Mouse (Mus musculus) mesoderm, embryonic 11.5 days (tissue): ENCODE data around the gene 1700015F17Rik.

Experiments
- DNase-seq: peaks from one replicate; pipeline ENCODE4 v3.0.0-alpha.2; 2012; ENCODE audit warnings: low read depth, low spot score

Gene 1700015F17Rik

GRCm38 (mm10) chr5:5479043-5479442 is at the start of gene 1700015F17Rik:
TSS of gene 1700015F17Rik (minus strand) at chr5:5479143.
- no peak for DNase-seq

GRCm38 (mm10) chr5:5515411-5515810 is 36.5 kb upstream of the 1700015F17Rik start:
- no peak for DNase-seq

DNA sequence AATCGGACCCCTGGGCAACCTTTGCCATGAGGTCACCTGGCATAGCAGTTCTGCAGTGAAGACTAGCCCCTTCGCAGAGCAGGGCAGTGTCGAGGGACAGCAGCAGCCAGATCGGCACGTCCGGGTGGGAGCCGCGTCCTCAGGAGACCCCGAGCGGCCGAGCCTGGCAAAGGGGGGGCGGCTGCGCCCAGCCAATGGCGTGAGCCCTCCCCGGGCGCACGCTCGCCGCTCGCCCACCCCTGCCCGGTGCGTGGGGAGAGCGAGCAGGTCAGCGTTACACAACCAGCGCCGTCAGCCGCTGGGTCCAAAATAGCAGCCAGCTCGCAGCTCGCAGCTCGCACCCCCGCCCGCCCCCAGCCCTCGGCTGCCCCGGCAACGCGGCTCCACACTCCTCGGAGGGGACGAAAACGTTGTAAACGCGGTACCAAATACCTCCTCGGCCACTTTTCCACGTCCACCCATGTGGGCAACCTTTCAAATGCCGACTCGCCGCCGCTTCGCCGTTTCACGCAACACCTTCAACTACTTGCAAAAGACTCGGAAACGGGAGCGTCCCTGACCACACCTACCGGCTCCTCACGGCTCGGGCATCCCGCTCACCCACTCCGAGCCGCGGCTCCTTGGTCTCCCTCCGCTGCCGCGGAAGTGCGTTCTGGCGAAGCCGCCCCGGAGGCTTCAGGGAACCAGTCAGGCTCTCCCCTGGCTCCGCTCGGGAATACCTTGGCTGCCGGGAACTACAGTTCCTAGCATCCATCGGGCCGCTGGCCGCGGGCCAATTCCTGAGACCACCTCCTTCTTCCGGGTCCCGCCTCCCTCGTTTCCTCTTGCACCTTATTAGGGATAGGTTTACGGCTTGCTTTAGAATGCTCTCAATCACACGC is 35.5 kb upstream of the 1700015F17Rik start, which contains the start of gene Cldn12:
Cldn12 (minus strand) TSS at position 763 of the 881 bp plus-strand sequence.
- peak; percentile 96 for DNase-seq

DNA sequence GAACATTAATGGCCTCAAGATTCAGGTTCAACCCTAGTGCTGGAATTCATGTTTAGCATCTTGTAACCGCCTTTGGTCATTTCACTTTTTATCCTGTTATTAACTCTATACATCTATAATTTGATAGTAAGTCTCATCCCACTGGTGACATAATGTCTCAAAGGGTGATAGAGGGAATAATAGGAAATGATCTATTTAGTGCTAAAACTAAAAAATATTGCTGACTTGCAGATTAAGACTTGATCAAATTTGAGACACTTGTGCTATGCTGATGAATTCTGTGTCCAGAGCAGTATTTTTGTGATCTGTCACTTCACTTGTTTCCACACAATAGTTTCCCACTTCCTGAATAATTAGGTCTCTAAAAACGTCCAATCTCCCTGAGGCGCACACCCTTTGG is 32.5 kb upstream of the 1700015F17Rik start:
- DNase-seq, result no peak

- no peak for DNase-seq
These were observed 32.0 kb upstream of the 1700015F17Rik start for GRCm38 (mm10) chr5:5510989-5511388.

DNA sequence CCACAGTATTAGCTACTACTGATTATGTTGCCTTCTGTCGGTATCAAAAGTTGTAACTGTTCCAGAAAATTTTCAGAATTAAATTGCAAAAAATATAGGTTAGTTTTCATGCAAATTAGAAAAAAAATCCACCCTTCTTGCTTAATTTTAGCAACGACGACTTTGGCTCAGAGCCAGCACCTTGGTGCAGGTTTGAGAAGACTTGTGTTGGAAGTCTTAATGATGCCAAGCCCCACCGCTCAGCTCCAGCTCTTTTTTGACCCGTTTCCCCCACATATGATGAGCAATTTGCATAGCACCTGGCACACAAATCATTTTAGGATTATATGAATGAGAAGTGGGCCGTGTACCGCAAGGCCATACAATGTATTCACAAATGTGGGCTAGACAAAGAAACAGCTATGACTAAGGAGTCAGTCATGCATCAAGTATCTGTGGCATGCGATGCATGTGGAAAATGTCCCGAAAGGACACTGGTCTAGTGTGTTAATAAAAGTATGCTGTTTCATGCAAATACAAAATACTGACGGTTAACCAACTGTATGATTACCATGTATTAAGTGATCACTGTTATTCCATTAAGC is 31.5 kb upstream of the 1700015F17Rik start:
- no peak for DNase-seq

- DNase-seq, result no peak
These were observed 29.3 kb upstream of the 1700015F17Rik start for GRCm38 (mm10) chr5:5508231-5508630.

DNA sequence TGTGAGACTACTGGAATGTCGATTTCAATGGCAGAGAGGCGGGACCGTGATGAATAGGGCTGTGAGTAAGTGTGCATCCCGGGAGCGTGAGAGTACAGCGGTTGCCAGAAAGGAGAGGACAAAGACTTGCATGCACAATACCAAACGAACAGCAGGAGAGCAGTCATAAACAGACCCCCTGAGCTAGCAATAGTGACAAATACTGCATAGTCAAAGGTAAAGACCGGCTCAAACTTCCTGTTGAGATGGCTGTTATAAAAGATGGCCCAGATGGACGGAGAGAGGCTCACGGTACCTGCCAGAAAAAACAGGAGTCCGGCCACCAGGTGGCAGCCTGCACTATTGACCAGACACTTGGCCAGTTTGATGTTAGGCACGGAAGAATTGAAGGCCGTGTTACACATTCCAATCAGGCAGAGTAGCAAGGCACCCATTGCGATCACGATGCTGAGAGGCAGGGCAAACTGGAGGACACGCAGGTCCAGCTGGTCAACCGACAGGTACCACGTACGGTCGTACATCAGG is 28.8 kb upstream of the 1700015F17Rik start:
- DNase-seq, result peak; percentile 65

DNA sequence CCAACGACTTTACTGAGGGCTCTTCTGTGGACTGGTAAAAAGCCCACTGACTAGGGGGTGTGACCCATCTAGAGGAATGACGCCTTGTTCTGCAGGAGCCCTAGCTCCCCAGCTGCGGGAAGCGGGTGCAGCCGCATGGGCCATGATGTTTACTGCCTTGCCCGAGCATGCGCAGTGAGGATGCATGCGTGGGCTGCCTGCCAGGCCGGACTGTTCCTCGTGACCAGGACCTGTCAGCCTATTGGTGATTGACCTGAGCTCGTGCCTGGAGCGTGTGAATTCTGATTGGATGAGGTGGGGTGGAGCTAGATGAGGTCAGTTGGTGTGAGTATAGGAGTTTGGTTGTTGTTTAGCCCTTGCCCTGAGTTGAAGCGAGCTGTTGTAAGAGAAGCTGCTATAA is 25.5 kb upstream of the 1700015F17Rik start:
- no peak for DNase-seq

DNA sequence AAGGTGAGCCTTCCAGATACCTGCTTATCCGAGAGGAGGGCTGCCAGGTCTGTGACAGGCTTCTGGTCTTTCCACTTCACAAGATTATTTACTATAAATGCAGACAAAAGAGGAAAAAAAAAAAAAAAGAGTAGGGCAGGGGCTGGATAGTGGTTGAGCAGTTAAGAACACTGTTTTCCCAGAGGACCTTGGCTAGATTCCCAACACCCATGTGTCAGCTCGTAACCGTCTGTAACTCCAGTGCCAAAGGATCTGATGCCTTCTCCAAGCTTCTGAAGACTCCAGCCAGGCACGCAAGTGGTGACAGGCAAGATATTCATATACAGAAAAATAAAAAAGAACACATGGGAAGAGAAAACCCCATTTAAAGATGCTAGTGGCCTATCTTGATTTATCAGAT is 24.4 kb upstream of the 1700015F17Rik start:
- no peak for DNase-seq

- DNase-seq, result no peak
These were observed 22.6 kb upstream of the 1700015F17Rik start for GRCm38 (mm10) chr5:5501583-5501982.

DNA sequence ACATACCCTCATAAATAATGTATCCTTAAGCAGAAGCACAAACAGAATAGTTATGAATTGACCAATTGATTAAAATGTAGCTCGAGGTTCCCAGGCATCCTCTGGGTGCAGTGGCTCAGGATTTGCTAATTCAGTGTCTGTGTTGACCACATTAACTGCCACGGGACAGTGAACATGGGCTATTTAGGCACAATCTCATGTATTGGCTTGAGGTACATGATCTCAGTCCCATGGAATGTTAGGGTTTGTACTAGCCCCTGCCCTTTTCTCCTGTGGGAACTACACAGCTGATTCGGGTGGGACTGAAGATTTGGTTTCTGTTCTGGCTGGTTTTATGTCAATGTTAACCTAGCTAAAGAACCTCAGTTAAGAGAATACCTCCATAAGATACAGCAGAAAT is 17.4 kb upstream of the 1700015F17Rik start:
- DNase-seq, result no peak

DNA sequence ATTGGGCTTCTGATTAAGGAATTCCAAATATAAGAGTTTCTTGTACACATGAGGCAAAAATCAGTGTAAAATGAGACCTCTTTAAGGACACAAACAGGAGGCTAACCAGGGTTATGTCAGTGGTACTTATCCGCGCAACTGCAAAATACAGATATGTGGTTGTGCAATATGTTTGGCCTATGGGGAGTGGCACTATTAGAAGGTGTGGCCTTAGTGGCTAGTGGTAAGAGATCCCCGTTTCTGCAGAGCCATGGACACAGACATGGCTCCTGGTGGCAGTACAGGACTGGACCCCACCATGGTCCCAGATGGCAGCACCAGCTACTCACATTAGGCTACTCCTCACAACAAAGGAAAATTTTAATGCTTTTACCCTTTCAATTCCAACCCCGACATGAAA is 16.1 kb upstream of the 1700015F17Rik start:
- DNase-seq, result no peak

- DNase-seq, result peak; percentile 72
These were observed 15.5 kb upstream of the 1700015F17Rik start for GRCm38 (mm10) chr5:5494269-5495005.

DNA sequence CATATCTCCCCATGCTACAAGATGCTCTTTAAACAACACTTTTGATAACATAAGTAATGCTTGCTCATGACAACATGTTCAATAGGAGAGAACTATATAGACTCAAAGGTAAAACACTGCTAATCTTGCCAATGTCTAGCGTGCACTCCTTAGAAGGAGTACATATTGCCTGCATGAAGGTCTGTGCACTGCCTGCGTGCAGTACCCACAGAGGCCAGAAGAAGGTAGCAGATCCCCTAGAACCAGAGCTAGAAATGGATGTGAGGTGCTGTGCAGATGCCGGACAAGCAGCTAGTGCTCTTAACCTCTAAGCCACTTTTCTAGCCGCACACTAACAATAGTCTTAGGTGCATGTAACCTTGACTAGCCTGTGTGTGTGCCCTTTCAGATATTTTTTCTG is 13.2 kb upstream of the 1700015F17Rik start:
- no peak for DNase-seq

DNA sequence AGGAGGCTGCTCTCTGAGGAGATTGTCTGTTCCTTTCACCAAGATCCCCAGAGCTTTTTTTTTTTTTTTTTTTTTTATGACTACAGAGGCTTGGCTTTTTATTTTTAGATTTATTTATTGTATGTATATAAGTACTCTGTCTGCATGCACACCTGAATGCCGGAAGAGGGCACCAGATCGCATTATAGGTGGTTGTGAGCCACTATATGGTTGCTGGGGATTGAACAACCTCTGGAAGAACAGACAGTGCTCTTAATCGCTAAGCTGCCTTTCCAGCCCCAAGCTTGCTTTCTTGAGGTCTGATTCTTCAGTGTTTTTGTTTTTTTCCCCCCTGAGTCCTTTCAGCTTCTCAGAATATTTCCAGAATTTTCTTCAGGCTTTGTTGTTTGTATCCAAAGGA is 7.1 kb upstream of the 1700015F17Rik start:
- DNase-seq, result no peak

DNA sequence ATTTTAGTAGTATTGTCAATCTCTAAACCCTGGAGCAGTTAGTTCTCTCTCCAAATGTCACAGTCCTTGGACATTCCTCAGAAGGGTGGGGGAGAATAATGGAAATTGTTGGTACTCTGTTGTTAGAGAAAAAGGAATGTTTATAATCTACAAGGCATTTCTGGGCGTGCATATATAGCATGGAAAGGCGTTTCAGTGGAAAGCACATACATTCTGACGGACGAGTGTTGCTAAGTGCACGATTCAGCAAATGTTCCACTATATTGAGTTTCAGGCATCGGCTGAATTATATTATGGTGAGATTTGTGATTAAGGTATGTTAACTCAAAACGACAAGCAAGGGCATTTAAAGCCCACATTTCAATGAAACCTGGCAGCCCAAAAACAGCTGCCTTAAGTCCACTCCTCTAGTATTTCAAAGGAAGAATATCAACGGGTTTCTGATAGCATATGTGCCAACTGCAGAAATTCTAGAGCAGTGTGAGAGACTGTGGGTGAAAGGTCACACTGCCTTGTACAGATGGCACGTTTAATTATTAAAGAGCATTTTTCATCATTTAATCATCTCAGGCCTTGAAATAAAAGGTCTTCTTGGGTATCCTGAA is 4.4 kb upstream of the 1700015F17Rik start:
- DNase-seq, result no peak

- no peak for DNase-seq
These were observed 2.7 kb upstream of the 1700015F17Rik start for GRCm38 (mm10) chr5:5481662-5482061.

DNA sequence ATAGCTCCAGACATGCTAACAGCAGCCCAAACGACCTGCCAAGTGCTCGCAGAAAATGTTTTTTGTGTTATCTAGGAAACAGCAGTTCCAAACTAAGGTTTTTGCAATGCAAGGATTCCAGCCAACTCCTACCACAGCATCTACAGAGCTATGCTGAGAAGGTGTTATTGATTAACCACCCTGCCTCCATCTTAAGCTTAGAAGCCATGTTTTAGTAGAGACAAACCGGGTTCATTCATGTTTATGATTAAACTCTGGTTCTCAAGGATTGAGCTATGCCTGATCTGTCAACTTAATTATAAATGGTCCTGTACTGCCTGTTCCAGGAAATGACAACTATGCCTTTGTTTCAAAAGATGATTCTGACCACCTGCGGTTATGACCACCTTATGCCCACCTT is 2.8 kb downstream of the 1700015F17Rik start:
- DNase-seq, result no peak

DNA sequence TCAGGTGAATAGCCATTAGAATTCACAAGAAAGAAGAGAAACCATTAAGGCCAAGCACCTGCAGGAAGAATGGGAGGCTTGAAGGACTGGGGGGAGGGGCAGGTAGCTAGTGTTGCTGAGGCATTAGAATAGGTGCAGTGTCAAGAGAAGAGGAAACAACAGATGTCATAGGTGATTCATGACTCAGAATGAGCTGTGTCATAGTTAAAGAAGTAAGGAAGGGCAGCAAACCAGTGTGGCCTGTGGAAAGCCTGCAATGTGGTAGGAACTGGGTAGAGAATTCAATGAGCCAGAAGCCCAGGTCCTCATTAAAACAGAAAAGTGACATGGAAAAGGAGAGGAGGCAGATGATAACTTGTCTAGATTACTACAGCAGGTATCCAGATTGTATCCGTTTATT is 13.7 kb downstream of the 1700015F17Rik start:
- no peak for DNase-seq

DNA sequence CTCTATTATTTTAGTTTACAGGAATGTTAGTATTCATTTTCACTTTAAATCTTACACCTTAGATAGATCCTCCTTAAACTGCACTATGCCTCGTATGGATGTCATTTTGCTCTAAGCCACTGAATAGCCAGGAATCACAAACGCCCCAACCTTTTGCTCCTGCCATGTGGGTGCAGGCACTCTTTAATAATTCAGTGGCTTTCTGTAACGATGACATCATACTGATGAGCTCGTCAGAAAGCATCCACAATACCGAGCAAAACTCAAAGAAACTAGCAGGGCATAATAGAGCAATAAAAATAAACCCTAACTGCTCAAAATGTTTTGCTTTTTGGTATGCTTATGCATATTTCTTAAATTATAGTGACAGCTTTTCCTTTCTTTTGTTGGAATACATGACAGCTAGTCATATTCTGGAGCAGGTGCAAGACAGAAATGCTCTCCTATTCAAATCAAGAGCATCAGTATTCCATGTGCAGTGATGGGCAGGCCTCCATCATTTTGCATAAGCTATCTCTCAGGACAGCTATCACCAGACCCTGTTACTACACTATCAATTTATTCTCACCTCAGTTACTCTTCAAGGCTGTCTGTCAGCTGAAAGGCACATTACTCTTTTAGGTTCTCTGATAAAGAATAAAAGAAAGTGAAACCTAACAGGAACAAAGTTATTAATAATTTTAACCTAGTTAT is 47.1 kb downstream of the 1700015F17Rik start:
- DNase-seq, result peak; percentile 4
